Mouse (Mus musculus) neutrophil, adult 5-6 weeks (primary cell): ENCODE data around the gene Slc9a1. TPM values are rescaled to one million over a fixed set of nuclear protein-coding genes. Genes with fewer than 3 reads are reported as not detected.
A peak's percentile ranks its signal among the peaks of the same experiment; 100 is the strongest.

ENCODE experiments used
- ATAC-seq: fragments of 151-379, 151-347 bp; 2 replicates; pipeline ENCODE4 v1.8.0; 2017; ENCODE audit warnings: mild to moderate bottlenecking, moderate TSS enrichment; ENCODE audit not compliant: insufficient number of reproducible peaks, poor library complexity, low FRiP score, severe bottlenecking; ENCODE audit errors: extremely low read depth
- total RNA-seq: library from RNA; stranded (forward); fragments of 200-1000 nt; gene quantifications from 2 replicates; pipeline ENCODE4 v1.2.3, GENCODE M21; 2017

The Slc9a1 gene
- 15.8 and 22.7 TPM in 2 replicates for total RNA-seq

DNA sequence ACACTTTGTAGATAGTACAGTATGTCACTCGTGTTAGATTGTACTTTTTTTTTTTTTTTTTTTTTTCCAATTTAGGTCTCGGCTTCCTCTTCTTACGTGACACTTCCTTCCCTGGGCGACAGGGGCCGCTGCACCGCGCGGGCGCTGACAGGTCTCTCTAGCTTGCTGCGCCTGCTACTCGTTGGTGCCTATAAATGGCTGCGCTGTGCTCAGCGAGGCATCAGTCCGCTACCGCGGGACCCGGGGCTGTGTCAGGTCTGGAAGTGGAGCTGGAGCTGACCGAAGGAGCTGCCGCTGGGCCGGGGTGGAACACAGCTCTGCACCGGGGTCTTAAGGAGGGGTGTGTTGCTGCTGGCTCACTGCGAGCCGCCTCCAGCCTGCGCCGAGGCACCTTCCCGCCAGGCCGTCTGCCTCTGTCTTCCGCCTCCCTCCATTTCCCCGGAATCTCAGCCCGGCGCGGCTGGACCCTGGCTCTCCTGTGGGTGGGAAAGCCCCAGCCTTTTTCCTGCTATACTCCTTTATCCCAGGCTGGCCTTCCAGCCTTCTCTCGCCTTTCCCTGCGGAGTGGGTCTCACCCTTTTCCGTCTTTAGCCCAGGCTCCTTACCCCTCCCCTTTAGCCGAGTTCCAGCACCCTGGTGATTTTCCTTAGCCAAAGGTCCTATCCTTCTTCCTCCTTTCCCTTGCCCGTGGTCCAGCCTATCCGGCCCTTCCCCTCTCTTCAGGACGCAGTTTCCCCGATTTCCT, at the start of gene Slc9a1:
Gene Slc9a1 (plus strand): TSS at position 154 of the 745 bp plus-strand sequence.
- ATAC-seq: peak; percentile 94

DNA sequence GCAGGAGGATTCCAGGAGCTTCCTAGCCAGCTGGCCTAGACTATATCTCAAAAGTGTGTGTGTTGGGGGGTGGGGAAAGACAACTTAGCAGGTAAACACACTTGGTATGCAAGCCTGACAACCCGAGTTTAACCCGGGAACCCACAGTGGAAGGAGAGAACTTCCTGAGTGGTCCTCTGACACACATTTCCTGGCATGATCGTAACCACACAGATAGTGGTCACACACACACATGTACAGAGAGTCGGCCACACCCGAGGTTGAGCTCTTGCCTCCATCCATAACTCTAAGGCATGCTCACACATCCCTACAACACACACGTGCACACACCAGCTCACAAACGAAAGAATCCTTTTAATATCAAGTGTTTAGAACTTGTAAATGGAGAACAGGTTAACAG, 41.4 kb upstream of the Slc9a1 start:
- ATAC-seq: no peak

DNA sequence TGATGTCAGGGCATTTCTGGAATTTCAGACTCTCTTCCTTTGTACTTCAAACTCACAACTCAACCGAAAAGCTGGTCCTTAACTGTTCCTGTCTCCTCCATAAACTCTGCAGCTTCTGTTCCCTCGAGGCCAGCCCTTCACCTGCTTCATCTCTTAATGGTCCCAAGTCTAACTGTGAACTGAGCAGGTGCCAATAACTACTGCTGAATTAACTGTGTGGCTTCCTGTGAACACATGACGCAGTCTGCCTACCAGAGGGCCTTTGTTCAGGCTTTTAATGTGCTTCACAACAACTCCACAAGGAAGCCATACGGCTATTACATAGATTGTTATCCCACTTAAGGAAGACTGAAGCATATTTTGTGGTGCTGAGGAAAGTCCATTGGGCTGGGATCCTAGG, 39.2 kb upstream of the Slc9a1 start:
- ATAC-seq: no peak

DNA sequence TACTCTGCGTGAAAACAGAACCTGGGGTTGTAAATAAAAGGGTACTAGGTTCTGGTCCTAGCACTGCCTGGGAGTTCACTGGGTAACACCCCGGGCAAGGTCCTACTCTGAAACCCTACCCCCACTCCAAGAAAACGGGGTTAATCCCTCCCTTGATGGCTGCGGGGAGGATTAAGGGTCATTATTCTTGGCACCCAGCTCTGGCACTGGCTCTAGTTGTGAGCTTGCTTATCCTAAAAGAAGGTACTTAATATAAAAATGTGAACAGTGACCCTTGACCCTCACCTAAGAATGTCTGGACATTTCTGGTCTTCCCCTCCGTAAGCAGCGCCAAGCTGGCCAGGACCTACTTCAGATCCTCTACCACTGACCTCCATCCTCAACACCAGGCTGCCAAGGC, 36.2 kb upstream of the Slc9a1 start:
- ATAC-seq: no peak

DNA sequence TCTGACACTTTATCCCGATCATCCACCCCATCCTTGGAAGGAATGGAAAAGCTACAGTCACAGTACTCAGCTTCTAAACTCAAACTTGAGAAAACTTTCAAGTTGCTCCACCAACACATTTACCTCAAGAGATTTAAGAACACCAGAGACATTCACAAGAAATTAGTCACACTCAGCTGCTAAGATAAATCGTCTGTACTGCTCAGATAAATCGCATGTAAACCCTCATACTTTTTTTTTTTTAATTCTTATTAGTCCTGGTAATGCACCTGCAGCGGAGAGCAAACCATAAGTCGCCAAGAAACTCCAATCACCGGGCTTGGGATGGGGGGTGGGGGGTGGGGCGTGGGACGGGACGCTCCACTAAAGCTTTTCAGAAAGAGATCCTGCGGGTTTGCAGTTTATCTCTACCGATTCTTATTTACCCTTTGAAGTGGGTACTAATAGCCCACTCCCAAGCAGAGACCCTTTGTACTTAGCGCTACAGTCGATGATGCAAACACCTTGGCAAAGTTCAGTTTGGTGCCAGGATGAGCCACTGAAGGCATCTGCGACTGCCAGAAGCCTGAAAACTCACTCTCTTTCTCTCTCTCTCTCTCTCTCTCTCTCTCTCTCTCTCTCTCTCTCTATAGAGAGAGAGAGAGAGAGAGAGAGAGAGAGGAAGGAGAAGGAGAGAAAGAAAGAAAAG, 31.5 kb upstream of the Slc9a1 start:
- no peak for ATAC-seq

DNA sequence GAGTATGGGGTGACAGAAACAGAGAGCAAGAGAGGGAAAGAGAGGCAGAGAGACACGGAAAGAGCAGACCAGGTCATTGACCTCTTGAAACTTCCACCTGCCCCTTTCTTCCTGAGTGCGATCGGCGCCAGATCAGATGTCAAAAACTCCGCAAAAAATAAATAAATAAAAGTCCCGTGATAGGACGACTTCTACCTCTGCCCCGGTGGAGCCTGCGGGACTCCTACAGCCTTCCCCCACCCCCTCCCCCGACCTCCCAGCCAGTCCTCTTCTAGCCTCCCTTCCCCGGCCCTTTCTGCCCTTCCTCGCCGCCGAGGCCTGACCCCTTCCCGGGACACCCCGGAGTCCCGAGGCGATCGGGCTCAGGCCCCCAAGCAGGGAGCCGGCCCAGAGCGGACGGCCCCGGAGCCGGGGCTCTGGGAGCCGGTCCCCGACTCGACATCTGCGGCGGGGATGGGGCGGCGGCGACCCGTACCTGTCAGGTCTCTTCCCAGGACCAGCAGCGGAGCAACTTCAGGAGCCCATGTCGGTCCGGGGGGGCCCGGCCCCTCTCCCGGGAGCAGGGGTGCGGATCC, 30.9 kb upstream of the Slc9a1 start:
- ATAC-seq: no peak

DNA sequence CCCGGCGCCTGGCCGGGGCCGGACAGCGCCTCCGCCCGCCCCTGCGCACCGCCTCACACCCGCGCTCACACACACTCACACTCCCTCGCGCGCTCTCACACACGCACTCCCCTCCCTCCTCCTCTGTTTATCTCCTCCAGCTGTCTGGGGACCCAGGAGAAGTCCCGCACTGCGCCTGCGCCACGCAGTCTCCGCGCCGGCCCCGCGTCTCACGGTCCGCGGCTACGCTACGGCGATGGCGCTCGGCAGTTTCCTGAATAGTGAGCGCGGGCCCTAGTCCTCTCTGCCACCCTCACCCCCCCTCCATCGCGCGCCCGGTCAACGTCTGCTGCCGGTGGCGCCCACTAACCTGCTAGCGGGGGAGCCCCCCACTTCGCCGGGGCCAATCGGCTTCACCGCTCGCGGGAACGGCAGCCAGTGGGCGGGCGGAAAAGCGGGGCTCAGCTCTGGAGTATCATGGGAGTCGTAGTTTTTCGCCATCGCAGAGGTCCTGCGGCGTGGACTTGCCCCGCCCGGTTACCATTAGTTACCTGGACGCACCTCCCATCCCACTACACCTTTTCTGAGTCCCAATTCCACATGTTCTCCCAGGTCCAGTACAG, 30.3 kb upstream of the Slc9a1 start:
- ATAC-seq: peak; percentile 90

DNA sequence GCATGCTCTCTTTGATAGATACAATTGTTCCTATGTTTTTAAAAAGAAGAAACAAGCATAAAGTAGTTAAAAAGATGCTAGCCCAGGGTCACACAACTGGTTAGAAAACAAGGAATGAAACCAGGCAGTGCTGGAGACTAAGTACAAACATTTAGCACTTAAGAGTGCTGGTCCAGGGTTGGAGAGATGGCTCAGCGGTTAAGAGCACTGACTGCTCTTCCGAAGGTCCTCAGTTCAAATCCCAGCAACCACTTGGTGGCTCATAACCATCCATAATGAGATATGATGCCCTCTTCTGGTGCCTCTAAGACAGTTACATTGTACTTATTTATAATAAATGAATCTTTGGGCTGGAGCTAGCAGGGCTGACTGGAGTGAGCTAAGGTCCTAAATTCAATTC, 29.3 kb upstream of the Slc9a1 start:
- no peak for ATAC-seq

DNA sequence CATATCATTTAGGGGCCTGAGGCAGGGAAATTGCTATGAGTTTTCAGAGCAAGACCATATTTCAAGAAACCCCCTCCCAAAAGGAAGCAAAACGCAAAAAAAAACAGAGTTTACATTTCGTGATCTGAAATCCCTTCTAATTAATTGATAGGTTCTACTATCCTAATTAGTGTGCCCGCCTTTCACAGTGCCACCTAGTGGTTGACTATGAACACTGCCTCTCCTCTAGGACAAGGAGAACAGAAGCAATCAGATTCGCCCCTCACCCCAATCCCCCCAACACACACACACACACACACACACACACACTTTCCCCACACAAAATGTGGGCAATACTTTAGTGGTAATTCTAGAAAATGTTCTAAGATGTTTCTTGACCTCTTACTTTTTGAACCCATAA, 25.4 kb upstream of the Slc9a1 start:
- ATAC-seq: no peak

DNA sequence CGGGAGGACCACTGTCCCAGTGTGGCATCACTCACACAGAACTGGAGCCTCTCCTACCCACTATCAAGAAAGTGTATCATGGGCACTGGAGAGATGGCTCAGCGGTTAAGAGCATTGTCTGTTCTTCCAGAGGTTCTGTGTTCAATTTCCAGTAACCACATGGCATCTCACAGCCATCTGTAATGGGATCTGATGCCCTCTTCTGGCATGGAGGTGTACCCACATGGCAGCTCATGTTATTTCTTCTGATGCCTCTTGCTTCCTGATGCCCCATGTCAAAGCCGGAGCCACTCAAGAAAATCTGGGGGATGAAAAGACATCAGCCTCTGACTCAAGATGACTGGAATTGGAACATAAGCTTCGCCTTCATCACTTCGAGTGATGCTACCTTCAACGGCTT, 23.8 kb upstream of the Slc9a1 start:
- no peak for ATAC-seq

DNA sequence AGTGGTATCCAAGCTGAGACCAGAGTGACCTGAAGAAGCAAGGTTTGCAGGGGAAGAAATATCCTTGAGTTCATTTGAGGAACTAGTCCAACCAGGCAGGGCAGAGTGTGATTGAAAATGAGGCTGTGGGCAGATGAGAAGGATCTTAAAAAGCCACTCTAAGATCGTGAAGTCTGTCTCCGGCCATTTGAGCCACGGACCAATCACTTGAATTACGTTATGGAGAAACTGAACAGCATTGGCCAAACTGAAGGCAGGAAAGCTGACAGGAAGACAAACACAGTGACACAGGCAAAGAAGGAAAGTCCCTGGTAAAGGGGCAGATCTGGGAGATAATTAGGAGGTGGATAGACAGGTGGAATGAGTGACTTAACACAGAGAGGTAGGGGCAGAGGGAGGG, 22.9 kb upstream of the Slc9a1 start:
- ATAC-seq: no peak

DNA sequence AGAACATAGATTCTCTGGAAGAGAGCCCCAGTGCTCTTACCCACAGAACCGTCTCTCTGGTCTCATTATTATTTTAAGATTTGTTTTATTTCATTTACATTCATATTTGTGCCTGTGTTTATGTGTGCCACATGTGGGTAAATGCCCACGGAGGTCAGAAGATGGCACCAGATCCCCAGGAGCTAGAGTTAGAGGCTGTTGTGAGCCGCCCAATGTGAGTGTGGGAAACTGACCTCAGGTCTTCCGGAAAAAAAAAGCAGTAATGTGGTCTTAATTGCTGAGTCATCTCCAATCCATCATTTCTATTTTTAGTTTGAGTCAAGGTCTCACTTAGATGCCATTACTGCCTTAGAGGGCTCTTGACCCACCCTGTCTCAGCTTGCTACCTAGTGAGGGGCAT, 21.9 kb upstream of the Slc9a1 start:
- no peak for ATAC-seq

DNA sequence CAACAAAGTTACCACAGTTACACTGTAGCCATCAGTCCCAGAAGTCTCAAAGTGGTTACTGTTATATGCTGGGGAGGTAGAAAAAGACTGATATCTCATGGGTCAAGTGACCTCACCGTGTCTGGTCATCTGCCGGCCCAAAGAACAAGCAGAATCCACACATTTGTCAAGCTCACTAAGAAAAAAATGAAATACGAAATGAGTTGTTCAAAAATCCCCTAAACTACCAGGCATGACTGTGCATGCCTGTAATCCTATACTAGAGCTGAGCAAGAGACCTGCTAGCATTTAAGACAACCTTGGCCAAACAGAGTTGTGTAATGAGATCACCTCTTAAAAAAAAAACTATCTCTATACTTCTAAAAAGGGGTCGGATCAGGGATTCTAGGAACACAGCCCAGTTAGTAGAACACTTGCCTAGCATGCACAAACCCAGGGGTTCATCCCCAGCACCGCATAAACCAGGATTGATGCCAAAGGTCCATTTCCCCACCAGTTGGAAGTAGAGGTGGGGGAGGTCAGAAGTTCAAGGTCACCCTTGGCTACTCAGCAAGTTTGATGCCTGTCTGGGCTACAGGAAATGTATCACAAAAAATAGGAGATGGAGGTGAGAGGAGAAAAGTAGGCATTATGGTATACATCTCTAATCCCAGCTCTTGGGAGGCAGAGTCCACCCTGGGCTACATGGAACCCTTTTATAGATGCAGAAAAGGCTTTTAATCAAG, 21.3 kb upstream of the Slc9a1 start:
- no peak for ATAC-seq

DNA sequence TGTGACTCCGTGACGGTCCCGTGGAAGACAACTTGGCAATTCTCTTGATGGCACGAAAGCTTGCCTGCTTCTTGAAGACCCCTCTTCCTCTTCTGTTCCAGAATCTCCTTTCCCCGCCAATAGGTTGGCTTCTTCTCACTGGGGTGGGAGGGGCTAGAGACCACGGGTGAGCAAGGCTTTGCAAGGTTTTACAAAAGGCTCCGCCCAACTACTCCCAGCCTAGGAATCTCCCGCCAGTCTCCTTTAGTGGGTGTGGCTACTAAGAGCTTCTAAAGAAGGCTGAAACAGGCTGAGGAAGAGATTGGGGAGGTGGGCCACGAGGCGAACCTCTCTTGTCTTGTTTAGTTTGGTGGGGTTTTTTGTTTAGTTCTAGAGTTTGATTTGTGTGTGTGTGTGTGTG, 16.7 kb upstream of the Slc9a1 start:
- ATAC-seq: no peak

DNA sequence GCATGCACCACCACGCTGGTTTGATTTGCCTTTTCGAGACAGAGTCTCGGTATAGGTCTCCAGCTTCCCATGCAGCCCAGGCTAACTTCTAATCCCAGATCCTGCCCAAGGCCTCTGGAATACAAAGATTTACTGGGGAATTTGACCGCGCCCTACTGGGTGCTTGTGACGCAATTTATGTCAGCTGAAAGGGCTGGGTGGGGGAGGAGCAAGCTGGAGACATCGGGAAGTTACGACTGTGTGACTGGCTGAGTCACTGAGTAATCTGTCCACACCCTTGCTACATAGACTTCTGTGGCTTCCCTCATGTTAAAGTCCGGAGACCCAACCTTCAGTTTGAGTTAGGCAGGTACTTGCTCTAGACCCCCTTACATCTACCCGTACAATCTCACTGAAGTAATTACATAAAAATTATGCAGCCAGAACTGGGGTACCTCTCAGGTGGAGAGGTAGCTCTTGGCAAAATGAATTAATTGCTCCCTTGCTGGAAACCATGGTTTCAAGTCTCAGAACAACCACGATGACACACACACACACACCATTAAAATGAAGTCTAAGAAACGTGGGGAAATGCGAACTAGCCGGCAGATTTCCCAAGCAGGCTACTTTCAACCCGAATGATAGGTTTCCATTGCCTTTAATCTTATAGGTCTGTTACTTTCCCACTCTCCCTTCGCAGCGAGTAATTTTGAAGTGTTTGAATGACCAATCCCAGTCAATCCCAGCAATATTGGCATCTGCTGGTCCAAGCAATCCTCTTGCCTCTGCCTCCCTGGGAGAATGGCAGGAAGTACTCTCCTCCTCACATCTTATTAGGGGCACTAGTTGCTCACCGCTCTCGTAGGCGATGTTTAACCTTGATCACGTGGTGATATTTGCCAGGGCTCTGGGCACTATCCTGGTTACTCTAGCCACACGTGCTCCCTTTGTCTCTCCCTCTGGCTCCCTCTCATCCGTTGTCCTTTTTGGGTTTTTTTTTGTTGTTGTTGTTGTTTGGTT, 15.8 kb upstream of the Slc9a1 start, which contains the start of gene Wdtc1:
Gene Wdtc1 (minus strand): TSS at position 115 of the 999 bp plus-strand sequence.
- ATAC-seq: peak; percentile 93

DNA sequence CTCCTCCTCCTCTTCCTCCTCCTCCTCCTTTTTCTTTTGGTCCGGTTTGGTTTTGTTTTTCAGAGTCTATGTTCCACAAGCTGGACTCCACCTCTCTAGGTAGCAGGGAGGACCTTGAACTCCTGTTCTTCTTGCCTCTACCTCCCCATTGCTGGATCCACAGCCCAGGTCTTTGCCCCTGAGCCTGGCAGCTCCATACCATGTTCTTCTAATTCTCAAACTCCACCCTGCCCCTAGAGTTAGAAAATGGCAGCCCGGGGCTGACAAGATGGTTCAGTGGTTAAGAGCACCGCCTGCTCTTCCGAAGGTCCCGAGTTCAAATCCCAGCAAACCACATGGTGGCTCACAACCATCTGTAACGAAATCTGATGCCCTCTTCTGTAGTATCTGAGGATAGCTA, 14.9 kb upstream of the Slc9a1 start:
- ATAC-seq: no peak

DNA sequence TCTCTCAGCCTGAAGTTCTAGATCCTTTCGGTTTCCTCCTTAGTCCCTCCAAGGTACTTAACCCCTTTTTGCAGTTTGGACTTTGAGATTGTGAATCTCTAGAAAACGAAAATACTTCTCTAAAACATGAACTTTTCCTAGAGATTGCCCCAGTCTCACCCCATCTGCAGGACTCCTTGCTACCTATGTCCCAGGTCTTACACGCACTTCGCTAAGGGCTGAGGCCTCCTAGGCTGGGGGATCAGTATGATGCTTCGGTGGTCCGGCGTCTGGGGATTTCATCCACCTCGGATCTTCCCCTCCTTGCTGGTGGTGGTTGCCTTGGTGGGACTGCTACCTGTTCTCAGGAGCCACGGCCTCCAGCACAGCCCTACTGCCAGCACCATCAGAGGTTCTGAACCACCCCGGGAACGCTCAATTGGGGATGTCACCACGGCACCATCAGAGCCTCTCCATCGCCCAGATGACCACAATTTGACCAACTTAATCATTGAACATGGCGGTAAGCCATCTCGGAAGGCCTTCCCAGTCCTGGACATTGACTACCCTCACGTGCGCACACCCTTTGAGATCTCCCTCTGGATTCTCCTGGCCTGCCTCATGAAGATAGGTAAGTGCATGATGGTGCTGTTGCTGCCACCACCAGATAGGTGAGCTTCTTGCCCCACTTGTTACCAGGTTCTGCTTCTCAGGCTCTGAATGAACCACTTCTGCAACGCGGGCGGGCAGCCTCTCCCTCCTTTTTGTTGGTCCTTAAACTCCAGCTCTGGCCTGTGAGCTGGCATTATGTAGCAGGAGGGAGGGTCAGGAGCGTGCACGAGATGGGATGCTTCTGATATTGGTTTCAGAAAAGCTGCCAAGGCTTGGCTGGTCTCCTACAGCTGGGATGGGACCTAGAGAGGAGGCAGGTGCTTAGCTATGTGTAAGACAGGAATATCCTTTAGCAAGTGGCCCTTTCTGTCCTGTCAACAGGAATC, 1.1 kb downstream of the Slc9a1 start:
- no peak for ATAC-seq
